Mouse (Mus musculus) myocyte (in vitro differentiated cells): Measurements from ENCODE around the gene Mmp2. TPM values are rescaled to one million over a fixed set of nuclear protein-coding genes. Genes with fewer than 3 reads are reported as not detected.

Source experiments
- H3K27me3 ChIP-seq: one replicate; pipeline ENCODE4 v1.6.1; 2011; ENCODE audit not compliant: control insufficient read depth, insufficient read depth, insufficient read length
- H3K36me3 ChIP-seq: one replicate; pipeline ENCODE4 v1.6.1; 2011; ENCODE audit not compliant: control insufficient read depth, insufficient read depth
- H3K4me2 ChIP-seq: one replicate; pipeline ENCODE4 v1.6.1; 2011; ENCODE audit warnings: low read depth, control low read depth
- H3K4me3 ChIP-seq: one replicate; pipeline ENCODE4 v1.5.1; 2011; ENCODE audit warnings: mild to moderate bottlenecking, control low read depth, moderate library complexity
- H3K79me2 ChIP-seq: one replicate; pipeline ENCODE4 v1.6.1; 2011; ENCODE audit not compliant: control insufficient read depth, insufficient read depth
- H3ac ChIP-seq: one replicate; pipeline ENCODE4 v1.6.1; 2011; ENCODE audit not compliant: control insufficient read depth, insufficient read length
- CEBPB ChIP-seq: IDR thresholded peaks from 2 replicates; pipeline ENCODE4 v1.6.1; 2011; ENCODE audit warnings: mild to moderate bottlenecking, moderate library complexity; ENCODE audit not compliant: poor library complexity, insufficient read depth, severe bottlenecking
- E2F4 ChIP-seq: IDR thresholded peaks from one replicate; pipeline ENCODE4 v1.6.1; 2011; ENCODE audit warnings: mild to moderate bottlenecking, control low read depth, moderate library complexity; ENCODE audit not compliant: insufficient read depth
- MAX ChIP-seq: IDR thresholded peaks from one replicate; pipeline ENCODE4 v1.6.1; 2011; ENCODE audit warnings: low read depth, mild to moderate bottlenecking, control low read depth
- MYOD1 ChIP-seq, 3 experiments: IDR thresholded peaks; one replicate each; pipeline ENCODE4 v1.6.1; 2011; ENCODE audit warnings: control low read depth in 2 of 3, low read depth in 2 of 3, mild to moderate bottlenecking in 2 of 3, moderate library complexity in 1 of 3; ENCODE audit not compliant: insufficient read length in 2 of 3, control insufficient read depth in 1 of 3
- MYOG ChIP-seq, 3 experiments: IDR thresholded peaks; one replicate each; pipeline ENCODE4 v1.6.1; 2011; ENCODE audit warnings: control low read depth in 2 of 3, low read depth in 2 of 3, mild to moderate bottlenecking in 2 of 3; ENCODE audit not compliant: insufficient read length in 2 of 3, control insufficient read depth in 1 of 3, insufficient read depth in 1 of 3
- POLR2A ChIP-seq: IDR thresholded peaks from one replicate; pipeline ENCODE4 v1.6.1; 2011; ENCODE audit warnings: low read depth, mild to moderate bottlenecking, control low read depth, moderate library complexity; ENCODE audit not compliant: insufficient read length
- POLR2AphosphoS2 ChIP-seq: IDR thresholded peaks from one replicate; pipeline ENCODE4 v1.6.1; 2011; ENCODE audit warnings: low read depth, control low read depth; ENCODE audit not compliant: insufficient read length
- REST ChIP-seq: IDR thresholded peaks from one replicate; pipeline ENCODE4 v1.6.1; 2011; ENCODE audit warnings: mild to moderate bottlenecking, control low read depth, moderate library complexity; ENCODE audit not compliant: insufficient read depth, insufficient read length
- SRF ChIP-seq: IDR thresholded peaks from one replicate; pipeline ENCODE4 v1.6.1; 2011; ENCODE audit warnings: low read depth; ENCODE audit not compliant: control insufficient read depth, insufficient read length
- TCF12 ChIP-seq: IDR thresholded peaks from one replicate; pipeline ENCODE4 v1.6.1; 2011; ENCODE audit warnings: mild to moderate bottlenecking, control low read depth; ENCODE audit not compliant: poor library complexity, insufficient read depth, severe bottlenecking
- TCF3 ChIP-seq: IDR thresholded peaks from one replicate; pipeline ENCODE4 v1.6.1; 2011; ENCODE audit warnings: low read depth, control low read depth; ENCODE audit not compliant: insufficient read length
- USF1 ChIP-seq: IDR thresholded peaks from one replicate; pipeline ENCODE4 v1.6.1; 2011; ENCODE audit warnings: low read depth, mild to moderate bottlenecking, control low read depth, moderate library complexity
- polyA plus RNA-seq: library from polyadenylated mRNA; unstranded; fragments of >200 nt; fragmentation: generic; extraction: Trizol; gene quantifications from one replicate; pipeline ENCODE4 v1.2.1, GENCODE M21; 2012; ENCODE audit warnings: missing spikeins

Gene Mmp2
- polyA plus RNA-seq, 1 experiment: 78.8 TPM

DNA sequence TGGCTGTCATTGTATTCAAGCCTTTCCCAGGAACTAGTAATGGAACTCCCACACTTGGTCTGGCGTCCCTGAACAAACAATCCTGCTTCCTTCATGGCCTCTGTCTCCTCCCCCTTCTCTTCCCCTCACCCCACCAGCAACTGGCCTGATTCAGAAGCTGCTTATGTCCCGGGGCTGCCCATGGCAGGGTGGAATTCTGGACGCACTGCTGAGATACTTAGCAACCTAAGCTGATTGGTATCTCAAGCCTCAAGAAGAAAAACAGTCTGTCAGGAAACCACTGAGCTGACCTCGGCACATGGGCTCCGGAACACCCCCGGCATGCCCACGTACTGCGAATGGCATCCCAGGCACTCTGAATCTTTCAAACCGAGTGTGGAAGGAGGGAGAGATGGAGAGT lies 20.2 kb downstream of the Mmp2 start:
- no peak overlapping the region for H3ac ChIP-seq
- H3K4me2 ChIP-seq: peak overlapping the region; percentile 63
- no peak for TF ChIP-seq POLR2AphosphoS2
- TF ChIP-seq POLR2A: no peak
- no peak for TF ChIP-seq MAX
- TF ChIP-seq E2F4: no peak
- TF ChIP-seq USF1: no peak
- TF ChIP-seq SRF: no peak
- no peak for TF ChIP-seq REST
- TF ChIP-seq MYOD1 (IDR thresholded peaks at IDR 0.05; ENCODE audit: control insufficient read depth in 1 of 3, insufficient read length in 2 of 3, low read depth in 2 of 3): no peak
- no peak for TF ChIP-seq TCF3
- no peak for TF ChIP-seq TCF12
- TF ChIP-seq CEBPB: no peak
- H3K79me2 ChIP-seq: no peaks in the 10 kb centered on the region
- H3K4me3 ChIP-seq: no peak overlapping the region
- no peaks in the 10 kb centered on the region for H3K27me3 ChIP-seq
- H3K36me3 ChIP-seq: no peaks in the 10 kb centered on the region

DNA sequence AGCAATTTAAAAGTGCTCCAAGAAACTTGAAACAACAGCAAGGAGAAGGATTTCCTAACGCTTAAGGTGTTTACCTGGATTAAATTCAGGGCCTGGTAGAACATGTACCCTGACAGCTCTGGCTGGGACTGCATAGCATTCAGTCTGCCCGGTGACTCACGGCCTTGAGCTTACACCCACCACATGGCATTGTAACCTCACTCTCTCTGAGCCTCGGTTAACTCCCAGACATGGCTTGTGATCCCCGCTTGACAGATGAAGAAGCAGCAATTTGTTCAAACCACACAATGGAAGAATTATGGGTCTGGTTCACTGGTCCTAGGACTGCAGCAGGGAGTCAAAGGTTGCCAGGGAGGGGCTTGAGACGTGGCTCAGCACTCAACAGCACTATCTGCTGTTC lies 22.2 kb downstream of the Mmp2 start:
- TF ChIP-seq SRF (no peak), CEBPB (no peak), TCF12 (no peak), MYOD1 (IDR thresholded peaks at IDR 0.05; ENCODE audit: control insufficient read depth in 1 of 3, insufficient read length in 2 of 3, low read depth in 2 of 3) (no peak), E2F4 (no peak), MAX (no peak), REST (no peak), MYOG (IDR thresholded peaks at IDR 0.05; ENCODE audit: control insufficient read depth in 1 of 3, insufficient read depth in 1 of 3, insufficient read length in 2 of 3, low read depth in 2 of 3) (no peak), POLR2A (no peak), USF1 (no peak), POLR2AphosphoS2 (no peak), TCF3 (no peak)
- Histone ChIP-seq H3K4me2 (peak overlapping the region; percentile 18), H3K36me3 (no peaks in the 10 kb centered on the region)

DNA sequence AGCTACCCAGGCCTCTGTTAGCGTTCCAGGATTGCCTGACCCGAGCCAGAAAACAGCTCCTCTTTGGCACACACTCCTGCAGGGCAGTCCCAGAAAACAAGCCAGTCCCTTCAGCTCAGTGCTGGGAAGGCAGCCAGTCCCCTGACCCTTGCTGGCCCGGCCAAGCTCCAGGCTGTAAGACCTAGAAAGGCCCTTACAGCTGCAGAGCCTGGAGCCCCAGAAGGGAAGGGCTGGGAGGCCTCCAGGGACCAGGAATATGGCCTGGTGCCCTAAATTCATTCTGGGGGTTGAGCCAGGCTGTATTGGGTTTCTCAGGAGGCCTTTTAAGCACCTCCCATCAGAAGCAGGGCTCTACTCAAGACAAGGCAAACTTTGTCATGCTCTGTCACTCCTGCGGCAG lies 23.1 kb downstream of the Mmp2 start:
- Histone ChIP-seq H3K36me3 (no peaks in the 10 kb centered on the region), H3ac (no peak overlapping the region), H3K27me3 (no peaks in the 10 kb centered on the region), H3K4me3 (no peak overlapping the region), H3K79me2 (no peaks in the 10 kb centered on the region), H3K4me2 (no peak overlapping the region)
- no peak for TF ChIP-seq E2F4
- no peak for TF ChIP-seq TCF12

More for the DNA sequence above, 22.2 kb downstream of the Mmp2 start:
- Histone ChIP-seq H3K79me2 (no peaks in the 10 kb centered on the region), H3K4me3 (no peak overlapping the region), H3ac (no peak overlapping the region), H3K27me3 (no peaks in the 10 kb centered on the region)

DNA sequence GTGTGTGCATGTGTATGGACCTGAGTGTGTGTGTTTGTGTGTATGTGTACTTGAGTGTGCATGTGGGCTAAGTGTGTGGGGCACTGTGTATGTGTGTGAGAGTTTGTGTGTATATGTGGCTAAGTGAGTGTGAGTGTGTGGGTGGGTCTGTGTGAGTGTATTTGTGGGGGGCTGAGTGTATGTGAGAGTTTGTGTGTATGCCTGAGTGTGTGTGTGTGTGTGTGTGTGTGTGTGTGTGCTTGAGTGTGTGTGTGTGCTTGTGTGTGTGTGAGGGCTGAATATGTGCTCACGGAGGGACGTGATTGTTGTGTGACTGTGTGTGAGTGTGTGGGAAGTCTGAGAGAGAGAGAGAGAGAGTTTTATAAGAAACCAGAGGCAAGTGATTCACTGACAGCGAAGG lies 24.3 kb downstream of the Mmp2 start:
- Histone ChIP-seq H3K79me2 (no peaks in the 10 kb centered on the region), H3K36me3 (no peaks in the 10 kb centered on the region), H3K27me3 (no peaks in the 10 kb centered on the region), H3K4me2 (no peak overlapping the region), H3K4me3 (no peak overlapping the region), H3ac (no peak overlapping the region)
- no peak for TF ChIP-seq POLR2A
- no peak for TF ChIP-seq SRF
- TF ChIP-seq E2F4: no peak
- TF ChIP-seq MAX: no peak
- TF ChIP-seq CEBPB: no peak
- no peak for TF ChIP-seq POLR2AphosphoS2

DNA sequence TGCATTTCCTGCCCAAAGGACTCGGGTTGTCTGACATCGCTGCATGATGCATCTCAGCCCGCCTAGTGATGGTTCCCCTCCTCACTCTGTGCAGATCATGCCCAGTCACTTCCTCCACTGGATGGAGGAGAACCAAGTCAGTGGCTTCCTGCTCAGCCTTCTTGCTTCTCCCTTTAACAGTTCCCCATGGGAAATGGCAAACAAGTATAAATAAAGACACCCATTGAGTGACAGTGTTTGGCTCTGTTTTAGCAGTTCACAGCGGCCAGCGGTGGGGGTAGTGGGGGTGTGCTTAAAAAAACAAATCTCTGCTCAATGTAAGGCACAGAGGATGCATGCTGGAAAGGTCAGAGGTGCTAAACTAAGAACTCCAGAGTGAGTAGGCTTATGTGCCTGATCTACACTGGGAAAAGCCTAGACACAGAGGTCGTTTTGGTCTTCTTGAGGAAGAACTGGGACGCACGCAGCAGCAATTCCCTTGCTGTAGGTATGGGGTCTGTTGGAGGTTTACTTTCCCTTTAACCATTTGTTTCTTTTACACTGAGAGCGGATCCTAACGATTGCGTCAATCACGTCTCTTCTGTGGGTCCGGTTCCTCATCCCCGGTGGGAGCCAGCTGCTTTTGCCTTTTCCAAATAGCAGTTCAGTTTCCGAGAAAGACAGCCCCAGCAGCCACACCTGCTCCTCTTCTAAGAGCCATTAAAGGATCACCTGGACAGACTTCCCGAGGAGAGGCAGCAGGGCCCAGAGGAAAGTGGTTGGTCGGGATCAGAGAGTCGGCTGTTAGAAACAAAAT lies 26.3 kb downstream of the Mmp2 start:
- TF ChIP-seq USF1 (no peak), E2F4 (no peak), TCF3 (no peak), MYOD1 (IDR thresholded peaks at IDR 0.05; ENCODE audit: control insufficient read depth in 1 of 3, insufficient read length in 2 of 3, low read depth in 2 of 3) (no peak)
- no peak overlapping the region for H3K4me2 ChIP-seq
- no peak overlapping the region for H3K4me3 ChIP-seq
- H3K36me3 ChIP-seq: no peaks in the 10 kb centered on the region
- no peak overlapping the region for H3ac ChIP-seq
- H3K79me2 ChIP-seq: no peaks in the 10 kb centered on the region
- H3K27me3 ChIP-seq: no peaks in the 10 kb centered on the region
